Mouse (Mus musculus) cerebellum, postnatal 36 days (tissue): ENCODE data around the gene Gm4907.
"Not testable (repeated sequence)": the region's sequence is repeated elsewhere in the genome, so short reads cannot be mapped to it uniquely, and the experiment has no call there.

Source experiments
- DNase-seq, 2 experiments: peaks; one replicate each; pipeline ENCODE4 v3.0.0; 2021 to 2022; ENCODE audit warnings: mixed read lengths in 2 of 2

Gene Gm4907

GRCm38 (mm10) chrX:23882253-23882652, at the start of gene Gm4907:
Gene Gm4907, plus strand, starts transcription at chrX:23882553.
- DNase-seq: not testable (repeated sequence)

- not testable (repeated sequence) for DNase-seq
These were observed 48.6 kb upstream of the Gm4907 start for GRCm38 (mm10) chrX:23833784-23834183.

GRCm38 (mm10) chrX:23840921-23841320, 41.4 kb upstream of the Gm4907 start:
- no peak for DNase-seq

GRCm38 (mm10) chrX:23954161-23954560, 71.8 kb downstream of the Gm4907 start:
- no peak for DNase-seq
